Mouse (Mus musculus) cerebellum, adult 2 months (tissue): ENCODE measurements around the gene Hif1an. TPM values are rescaled to one million over a fixed set of nuclear protein-coding genes. Genes with fewer than 3 reads are reported as not detected.

ENCODE experiments used
- DNase-seq, 2 experiments: peaks; one replicate each; pipeline ENCODE4 v3.0.0; 2021
- H3K27ac ChIP-seq: fragments of 200-500 bp; 2 replicates; pipeline ENCODE4 v1.5.1; 2012; ENCODE audit warnings: low read length, control low read depth, inconsistent platforms; ENCODE audit not compliant: insufficient read depth
- H3K27me3 ChIP-seq: fragments of 200-500 bp; 2 replicates; pipeline ENCODE4 v1.6.1; 2012; ENCODE audit warnings: inconsistent platforms, mild to moderate bottlenecking, low read length, moderate library complexity; ENCODE audit not compliant: control insufficient read depth, insufficient read depth
- H3K4me1 ChIP-seq: fragments of 200-500 bp; 2 replicates; pipeline ENCODE4 v1.6.1; 2011; ENCODE audit warnings: low read length; ENCODE audit not compliant: control insufficient read depth, insufficient read depth
- H3K4me3 ChIP-seq: fragments of 200-500 bp; replicated peaks from 2 replicates; pipeline ENCODE3; 2011; ENCODE audit warnings: mild to moderate bottlenecking, low read depth, low read length, control low read depth; ENCODE audit not compliant: insufficient read depth
- CTCF ChIP-seq: fragments of 200-500 bp; IDR thresholded peaks from 2 replicates; pipeline ENCODE4 v1.5.1; 2011; ENCODE audit warnings: low read depth, mild to moderate bottlenecking, control low read depth, low read length, moderate library complexity, borderline replicate concordance; ENCODE audit not compliant: insufficient read depth
- POLR2A ChIP-seq: fragments of 200-500 bp; IDR thresholded peaks from 2 replicates; pipeline ENCODE4 v1.6.1; 2011; ENCODE audit warnings: low read length, control low read depth, borderline replicate concordance; ENCODE audit not compliant: insufficient read depth
- WGBS: fragments of 180-500 bp; shearing (Covaris S2); methylation state at CpG from one replicate; pipeline ENCODE4 v1.1.7; 2018; 5-methylcytosine and 5-hydroxymethylcytosine counted together
- polyA plus RNA-seq: library from polyadenylated mRNA; depleted of rRNA; stranded (reverse); fragments of >200 nt; gene quantifications from 2 replicates; pipeline ENCODE4 v1.2.3, GENCODE M21; 2012; rRNA removed

Gene Hif1an
- polyA plus RNA-seq, 1 experiment, result 26.7 TPM

GRCm38 (mm10) chr19:44618166-44618565 is 55.5 kb downstream of the Hif1an start:
- Histone ChIP-seq H3K4me1 (no peaks in the 10 kb centered on the region), H3K27ac (no peak overlapping the region), H3K4me3 (no peak overlapping the region), H3K27me3 (no peaks in the 10 kb centered on the region; the same call in 1 of the 2 replicates)
- WGBS, result 49% methylated on average over 7 of the region's 7 CpGs
- TF ChIP-seq POLR2A, result no peak
- TF ChIP-seq CTCF, result no peak
- no peak for DNase-seq

Other genes starting within 250 kb of the Hif1an start
- 0.18 and 0.22 TPM in 2 replicates for gene Scd4, start 229.8 kb upstream of the Hif1an start, polyA plus RNA-seq
- gene Scd1, start 155.0 kb upstream of the Hif1an start, polyA plus RNA-seq, result 151 and 160 TPM in 2 replicates
- gene Wnt8b, start 69.4 kb upstream of the Hif1an start, polyA plus RNA-seq, result 0.38 and 0.47 TPM in 2 replicates
- gene Sec31b, start 17.0 kb upstream of the Hif1an start, polyA plus RNA-seq, result 0.57 and 0.62 TPM in 2 replicates
- not detected in 2 replicates for gene Gm20538, start 10.0 kb upstream of the Hif1an start, polyA plus RNA-seq
- 798 and 861 TPM in 2 replicates for gene Ndufb8, start 7.4 kb upstream of the Hif1an start, polyA plus RNA-seq
- 8.4 and 9.0 TPM in 2 replicates for gene Pax2, start 193.2 kb downstream of the Hif1an start, polyA plus RNA-seq